Mouse (Mus musculus): ENCODE measurements around the gene Olfr1202. TPM values are rescaled to one million over a fixed set of nuclear protein-coding genes. Genes with fewer than 3 reads are reported as not detected.

Olfr1202 gene
- not detected in 2 replicates for polyA plus RNA-seq (2015; fragmentation: Nextera tagmentation; extraction: Ambion mirVana)

GRCm38 (mm10) chr2:88814196-88814595, at the start of gene Olfr1202:
Gene Olfr1202, plus strand, starts transcription at chr2:88814496.

GRCm38 (mm10) chr2:88770388-88770787, 43.9 kb upstream of the Olfr1202 start, which contains the start of gene Olfr1200:
Gene Olfr1200, minus strand, starts transcription at chr2:88770488.

GRCm38 (mm10) chr2:88792736-88793135, 21.6 kb upstream of the Olfr1202 start, which contains the start of gene Olfr1201:
Gene Olfr1201, plus strand, starts transcription at chr2:88793036.

GRCm38 (mm10) chr2:88829437-88829836, 15.1 kb downstream of the Olfr1202 start, which contains the start of gene Olfr1205:
Gene Olfr1205, plus strand, starts transcription at chr2:88829737.

GRCm38 (mm10) chr2:88848992-88849391, 34.7 kb downstream of the Olfr1202 start, which contains the start of gene Olfr1204:
Gene Olfr1204, plus strand, starts transcription at chr2:88849292.

GRCm38 (mm10) chr2:88862931-88863330, 48.6 kb downstream of the Olfr1202 start, which contains the start of gene Olfr1206:
Gene Olfr1206, plus strand, starts transcription at chr2:88863231.

Other genes starting within 250 kb of the Olfr1202 start
- not detected in 2 replicates for gene Olfr1189, start 228.0 kb upstream of the Olfr1202 start, polyA plus RNA-seq (2015; fragmentation: Nextera tagmentation; extraction: Ambion mirVana)
- gene Olfr1191-ps1, start 174.0 kb upstream of the Olfr1202 start, polyA plus RNA-seq (2015; fragmentation: Nextera tagmentation; extraction: Ambion mirVana) = not detected in 2 replicates
- not detected in 2 replicates for gene Olfr1192-ps1, start 166.0 kb upstream of the Olfr1202 start, polyA plus RNA-seq (2015; fragmentation: Nextera tagmentation; extraction: Ambion mirVana)
- gene Olfr1193, start 138.9 kb upstream of the Olfr1202 start, polyA plus RNA-seq (2015; fragmentation: Nextera tagmentation; extraction: Ambion mirVana) = not detected in 2 replicates
- not detected in 2 replicates for gene Olfr1195, start 125.3 kb upstream of the Olfr1202 start, polyA plus RNA-seq (2015; fragmentation: Nextera tagmentation; extraction: Ambion mirVana)
- gene Olfr1196, start 109.9 kb upstream of the Olfr1202 start, polyA plus RNA-seq (2015; fragmentation: Nextera tagmentation; extraction: Ambion mirVana) = not detected in 2 replicates
- gene Olfr1197, start 82.1 kb upstream of the Olfr1202 start, polyA plus RNA-seq (2015; fragmentation: Nextera tagmentation; extraction: Ambion mirVana) = not detected in 2 replicates
- not detected in 2 replicates for gene Olfr1198, start 63.1 kb upstream of the Olfr1202 start, polyA plus RNA-seq (2015; fragmentation: Nextera tagmentation; extraction: Ambion mirVana)
- gene Olfr1199, start 54.0 kb upstream of the Olfr1202 start, polyA plus RNA-seq (2015; fragmentation: Nextera tagmentation; extraction: Ambion mirVana) = not detected in 2 replicates
- not detected in 2 replicates for gene Olfr1200, start 44.0 kb upstream of the Olfr1202 start, polyA plus RNA-seq (2015; fragmentation: Nextera tagmentation; extraction: Ambion mirVana)
- not detected in 2 replicates for gene Olfr1201, start 21.5 kb upstream of the Olfr1202 start, polyA plus RNA-seq (2015; fragmentation: Nextera tagmentation; extraction: Ambion mirVana)
- not detected in 2 replicates for gene Olfr1205, start 15.2 kb downstream of the Olfr1202 start, polyA plus RNA-seq (2015; fragmentation: Nextera tagmentation; extraction: Ambion mirVana)
- not detected in 2 replicates for gene Olfr1204, start 34.8 kb downstream of the Olfr1202 start, polyA plus RNA-seq (2015; fragmentation: Nextera tagmentation; extraction: Ambion mirVana)
- gene Olfr1206, start 48.7 kb downstream of the Olfr1202 start, polyA plus RNA-seq (2015; fragmentation: Nextera tagmentation; extraction: Ambion mirVana) = not detected in 2 replicates
- not detected in 2 replicates for gene Olfr1208, start 87.8 kb downstream of the Olfr1202 start, polyA plus RNA-seq (2015; fragmentation: Nextera tagmentation; extraction: Ambion mirVana)
- not detected in 2 replicates for gene Olfr1209, start 100.7 kb downstream of the Olfr1202 start, polyA plus RNA-seq (2015; fragmentation: Nextera tagmentation; extraction: Ambion mirVana)
- not detected in 2 replicates for gene Olfr1211, start 123.6 kb downstream of the Olfr1202 start, polyA plus RNA-seq (2015; fragmentation: Nextera tagmentation; extraction: Ambion mirVana)
- gene Olfr1212, start 139.5 kb downstream of the Olfr1202 start, polyA plus RNA-seq (2015; fragmentation: Nextera tagmentation; extraction: Ambion mirVana) = not detected in 2 replicates
- gene Gm13762, start 165.8 kb downstream of the Olfr1202 start, polyA plus RNA-seq (2015; fragmentation: Nextera tagmentation; extraction: Ambion mirVana) = not detected in 2 replicates
- gene Olfr1214, start 178.2 kb downstream of the Olfr1202 start, polyA plus RNA-seq (2015; fragmentation: Nextera tagmentation; extraction: Ambion mirVana) = not detected in 2 replicates
- gene Olfr1215, start 192.5 kb downstream of the Olfr1202 start, polyA plus RNA-seq (2015; fragmentation: Nextera tagmentation; extraction: Ambion mirVana) = not detected in 2 replicates
- not detected in 2 replicates for gene Olfr1216, start 203.8 kb downstream of the Olfr1202 start, polyA plus RNA-seq (2015; fragmentation: Nextera tagmentation; extraction: Ambion mirVana)
- gene Olfr1217, start 217.6 kb downstream of the Olfr1202 start, polyA plus RNA-seq (2015; fragmentation: Nextera tagmentation; extraction: Ambion mirVana) = not detected in 2 replicates
- not detected in 2 replicates for gene Olfr1218, start 246.7 kb downstream of the Olfr1202 start, polyA plus RNA-seq (2015; fragmentation: Nextera tagmentation; extraction: Ambion mirVana)